Mouse (Mus musculus) right cerebral cortex, postnatal 14 days (tissue): Measurements from ENCODE around the gene Hmcn2.
A peak's percentile ranks its signal among the peaks of the same experiment; 100 is the strongest.

ENCODE experiments used
- DNase-seq: peaks from one replicate; pipeline ENCODE4 v3.0.0; 2022

Gene Hmcn2

GRCm38 (mm10) chr2:31422576-31422975 lies 108.4 kb downstream of the Hmcn2 start:
- DNase-seq, result no peak

GRCm38 (mm10) chr2:31431477-31431876 lies 117.3 kb downstream of the Hmcn2 start:
- DNase-seq, result no peak

GRCm38 (mm10) chr2:31434746-31435145 lies 120.5 kb downstream of the Hmcn2 start:
- DNase-seq, result no peak

GRCm38 (mm10) chr2:31435567-31435966 lies 121.4 kb downstream of the Hmcn2 start:
- DNase-seq, result peak; percentile 40

- DNase-seq, result no peak
These were observed 123.4 kb downstream of the Hmcn2 start for GRCm38 (mm10) chr2:31437480-31438245.

- DNase-seq, result no peak
These were observed 125.4 kb downstream of the Hmcn2 start for GRCm38 (mm10) chr2:31439576-31439975.

- no peak for DNase-seq
These were observed 128.4 kb downstream of the Hmcn2 start for GRCm38 (mm10) chr2:31442480-31443160.

- no peak for DNase-seq
These were observed 131.8 kb downstream of the Hmcn2 start for GRCm38 (mm10) chr2:31446036-31446435.

GRCm38 (mm10) chr2:31446456-31446855 lies 132.2 kb downstream of the Hmcn2 start:
- DNase-seq, result no peak

GRCm38 (mm10) chr2:31447536-31447935 lies 133.3 kb downstream of the Hmcn2 start:
- DNase-seq, result no peak

GRCm38 (mm10) chr2:31448756-31449440 lies 134.7 kb downstream of the Hmcn2 start:
- DNase-seq, result no peak

GRCm38 (mm10) chr2:31449441-31449815 lies 135.2 kb downstream of the Hmcn2 start:
- peak; percentile 56 for DNase-seq

GRCm38 (mm10) chr2:31449902-31450301 lies 135.7 kb downstream of the Hmcn2 start:
- no peak for DNase-seq

- DNase-seq, result no peak
These were observed 136.4 kb downstream of the Hmcn2 start for GRCm38 (mm10) chr2:31450661-31451060.

GRCm38 (mm10) chr2:31451530-31451929 lies 137.3 kb downstream of the Hmcn2 start:
- DNase-seq, result no peak

GRCm38 (mm10) chr2:31453011-31453410 lies 138.8 kb downstream of the Hmcn2 start:
- no peak for DNase-seq

- no peak for DNase-seq
These were observed 139.5 kb downstream of the Hmcn2 start for GRCm38 (mm10) chr2:31453559-31454177.

- peak; percentile 53 for DNase-seq
These were observed 140.1 kb downstream of the Hmcn2 start for GRCm38 (mm10) chr2:31454280-31454679.

- no peak for DNase-seq
These were observed 141.2 kb downstream of the Hmcn2 start for GRCm38 (mm10) chr2:31455418-31455817.

GRCm38 (mm10) chr2:31458460-31458859 lies 144.2 kb downstream of the Hmcn2 start:
- DNase-seq, result no peak

- DNase-seq, result no peak
These were observed 145.0 kb downstream of the Hmcn2 start for GRCm38 (mm10) chr2:31458989-31459936.

- DNase-seq, result peak; percentile 61
These were observed 145.9 kb downstream of the Hmcn2 start for GRCm38 (mm10) chr2:31460025-31460571.
